Mouse (Mus musculus) heart, embryonic 13.5 days (tissue): Measurements from ENCODE around the gene Lyrm4. TPM values are rescaled to one million over a fixed set of nuclear protein-coding genes. Genes with fewer than 3 reads are reported as not detected.
A peak's percentile ranks its signal among the peaks of the same experiment; 100 is the strongest.

Source experiments
- ATAC-seq: fragments of 200-750 bp; cut with Nextera tagmentation; 2 replicates; pipeline ENCODE4 v1.8.0; 2017; ENCODE audit warnings: moderate TSS enrichment; ENCODE audit not compliant: insufficient number of reproducible peaks, low FRiP score, low TSS enrichment; ENCODE audit errors: extremely low read depth
- H3K27ac ChIP-seq: fragments of 300-500 bp; sonication (generic); replicated peaks from 2 replicates; pipeline ENCODE4 v1.5.1; 2015; ENCODE audit warnings: moderate library complexity, mild to moderate bottlenecking, inconsistent platforms
- H3K27me3 ChIP-seq: fragments of 300-500 bp; sonication (generic); replicated peaks from 2 replicates; pipeline ENCODE4 v1.6.1; 2015; ENCODE audit warnings: mild to moderate bottlenecking, inconsistent platforms
- H3K36me3 ChIP-seq: fragments of 300-500 bp; sonication (generic); 2 replicates; pipeline ENCODE4 v1.6.1; 2015; ENCODE audit warnings: mild to moderate bottlenecking, inconsistent platforms
- H3K4me1 ChIP-seq: fragments of 300-500 bp; sonication (generic); 2 replicates; pipeline ENCODE4 v1.6.1; 2015; ENCODE audit warnings: inconsistent platforms
- H3K4me2 ChIP-seq: fragments of 300-500 bp; sonication (generic); 2 replicates; pipeline ENCODE4 v1.6.1; 2015; ENCODE audit warnings: inconsistent platforms, mild to moderate bottlenecking, moderate library complexity
- H3K4me3 ChIP-seq: fragments of 300-500 bp; sonication (generic); 2 replicates; pipeline ENCODE4 v1.5.1; 2015; ENCODE audit warnings: moderate library complexity, mild to moderate bottlenecking, inconsistent platforms
- H3K9ac ChIP-seq: fragments of 300-500 bp; sonication (generic); 2 replicates; pipeline ENCODE4 v1.6.1; 2015; ENCODE audit warnings: inconsistent platforms, mild to moderate bottlenecking, moderate library complexity
- H3K9me3 ChIP-seq: fragments of 300-500 bp; sonication (generic); 2 replicates; pipeline ENCODE4 v1.6.1; 2016; ENCODE audit warnings: inconsistent platforms
- WGBS: fragments of 180-500 bp; shearing (Covaris S2); methylation state at CpG from one replicate; pipeline ENCODE4 v1.1.7; 2015; ENCODE audit warnings: mixed read lengths; 5-methylcytosine and 5-hydroxymethylcytosine counted together
- polyA plus RNA-seq: library from polyadenylated mRNA; unstranded; fragments of >200 nt; fragmentation: Nextera tagmentation; extraction: Ambion mirVana; gene quantifications from 2 replicates; pipeline ENCODE4 v1.2.1, GENCODE M21; 2015

Lyrm4 gene
- polyA plus RNA-seq, 1 experiment from 2014 or later, result 24.3 TPM

DNA sequence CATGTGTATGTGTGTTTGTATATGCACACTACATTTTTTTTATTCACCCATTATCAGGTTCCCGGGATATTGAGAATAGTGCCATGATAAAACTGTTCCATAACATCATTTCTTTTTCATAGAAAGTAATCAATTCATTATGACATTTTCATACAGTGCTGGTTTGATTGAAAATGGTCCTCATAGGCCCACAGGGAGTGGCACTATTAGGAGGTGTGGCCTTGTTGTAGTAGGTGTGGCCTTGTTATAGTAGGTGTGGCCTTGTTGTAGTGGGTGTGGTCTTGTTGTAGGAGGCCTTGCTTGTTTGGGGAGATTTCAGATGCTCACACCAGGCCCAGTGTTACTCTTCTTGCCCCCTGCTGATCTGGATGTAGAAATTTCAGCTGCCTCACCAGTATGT lies 158.8 kb downstream of the Lyrm4 start, which contains the start of gene Ppp1r3g:
Ppp1r3g (plus strand) TSS at position 301 of the 400 bp plus-strand sequence.
- 94% methylated on average over 1 of the region's 1 CpGs for WGBS
- no peak for ATAC-seq
- H3K4me3 ChIP-seq, result no peak within 1 kb of the TSS
- no peaks in the 10 kb centered on the region for H3K36me3 ChIP-seq
- no peaks in the 10 kb centered on the region for H3K27me3 ChIP-seq
- no peak within 1 kb of the TSS for H3K27ac ChIP-seq
- H3K9me3 ChIP-seq, result peaks cover 6% of the 10 kb centered on the region
- no peak within 1 kb of the TSS for H3K9ac ChIP-seq
- H3K4me1 ChIP-seq, result no peaks in the 10 kb centered on the region
- H3K4me2 ChIP-seq, result no peak within 1 kb of the TSS

DNA sequence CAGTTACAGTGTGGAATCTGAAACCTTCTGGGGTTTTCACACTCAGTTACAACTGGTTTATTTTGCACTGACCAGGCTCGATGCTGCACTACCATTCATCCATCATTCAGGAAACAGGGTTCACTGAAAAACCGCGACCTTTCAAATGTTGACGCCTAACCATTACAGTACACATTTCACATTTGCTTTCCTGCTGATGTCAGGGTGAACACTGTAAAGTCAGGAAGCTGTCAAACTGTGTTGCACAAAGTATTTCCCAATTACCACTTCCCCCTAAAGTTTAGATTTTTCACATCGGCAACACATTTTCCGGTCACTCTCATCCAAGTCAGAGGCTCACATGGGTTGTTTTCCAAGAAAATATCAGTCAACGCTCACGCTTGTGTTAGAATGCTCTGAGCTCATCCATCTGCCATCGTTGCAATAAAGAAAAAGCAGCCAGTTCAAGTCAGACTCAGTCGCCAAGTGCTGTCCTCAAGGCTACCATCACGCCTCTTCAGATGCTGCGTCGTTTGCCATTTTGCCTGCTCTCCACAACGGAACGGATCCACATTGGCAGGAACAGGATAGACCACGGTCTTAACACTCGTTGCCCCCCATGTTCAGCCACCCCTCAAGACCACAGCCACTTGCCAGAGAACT lies 167.4 kb downstream of the Lyrm4 start:
- no peak for ATAC-seq
- Histone ChIP-seq H3K9me3 (no peaks in the 10 kb centered on the region), H3K4me1 (no peaks in the 10 kb centered on the region), H3K4me3 (no peak overlapping the region), H3K36me3 (no peaks in the 10 kb centered on the region), H3K27ac (no peak overlapping the region), H3K9ac (no peak overlapping the region), H3K4me2 (no peak overlapping the region), H3K27me3 (no peaks in the 10 kb centered on the region)
- 68% methylated on average over 17 of the region's 17 CpGs for WGBS

DNA sequence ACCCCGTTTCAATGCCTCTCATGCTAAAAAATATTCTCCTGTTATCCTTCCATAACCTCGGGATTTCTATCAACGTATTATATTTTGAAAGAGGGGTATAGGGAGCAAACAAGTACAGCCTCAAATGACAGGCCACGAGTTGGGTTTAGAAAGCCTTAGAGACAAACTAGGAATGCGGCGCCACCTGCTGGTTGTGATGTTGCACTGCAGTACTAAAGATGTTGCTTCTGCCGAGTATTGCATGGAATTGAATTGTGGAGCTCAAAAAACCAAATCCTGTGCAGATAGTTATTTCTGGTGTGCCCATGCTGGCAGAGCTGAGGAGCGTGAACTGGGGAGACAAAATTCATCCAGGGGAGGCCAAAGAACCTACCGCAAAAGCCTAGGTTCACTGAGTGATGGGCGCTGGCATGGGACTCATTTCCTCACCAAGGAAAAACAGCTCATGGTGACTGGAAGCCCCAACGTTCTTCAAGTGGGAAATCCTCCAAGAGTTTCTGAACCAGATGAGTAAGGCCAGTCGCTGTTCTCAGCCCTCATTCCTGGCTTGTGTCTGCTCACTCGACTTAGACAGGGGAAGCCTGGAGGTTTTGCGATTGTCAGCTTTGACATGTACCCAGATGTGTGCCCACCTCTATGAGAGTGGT lies 169.8 kb downstream of the Lyrm4 start:
- H3K36me3 ChIP-seq, result no peaks in the 10 kb centered on the region
- no peaks in the 10 kb centered on the region for H3K4me1 ChIP-seq
- no peak overlapping the region for H3K9ac ChIP-seq
- H3K4me2 ChIP-seq, result peak overlapping the region; percentile 43
- H3K4me3 ChIP-seq, result no peak overlapping the region
- H3K9me3 ChIP-seq, result no peaks in the 10 kb centered on the region
- no peaks in the 10 kb centered on the region for H3K27me3 ChIP-seq
- 17% methylated on average over 14 of the region's 14 CpGs for WGBS
- no peak for ATAC-seq
- H3K27ac ChIP-seq, result no peak overlapping the region

DNA sequence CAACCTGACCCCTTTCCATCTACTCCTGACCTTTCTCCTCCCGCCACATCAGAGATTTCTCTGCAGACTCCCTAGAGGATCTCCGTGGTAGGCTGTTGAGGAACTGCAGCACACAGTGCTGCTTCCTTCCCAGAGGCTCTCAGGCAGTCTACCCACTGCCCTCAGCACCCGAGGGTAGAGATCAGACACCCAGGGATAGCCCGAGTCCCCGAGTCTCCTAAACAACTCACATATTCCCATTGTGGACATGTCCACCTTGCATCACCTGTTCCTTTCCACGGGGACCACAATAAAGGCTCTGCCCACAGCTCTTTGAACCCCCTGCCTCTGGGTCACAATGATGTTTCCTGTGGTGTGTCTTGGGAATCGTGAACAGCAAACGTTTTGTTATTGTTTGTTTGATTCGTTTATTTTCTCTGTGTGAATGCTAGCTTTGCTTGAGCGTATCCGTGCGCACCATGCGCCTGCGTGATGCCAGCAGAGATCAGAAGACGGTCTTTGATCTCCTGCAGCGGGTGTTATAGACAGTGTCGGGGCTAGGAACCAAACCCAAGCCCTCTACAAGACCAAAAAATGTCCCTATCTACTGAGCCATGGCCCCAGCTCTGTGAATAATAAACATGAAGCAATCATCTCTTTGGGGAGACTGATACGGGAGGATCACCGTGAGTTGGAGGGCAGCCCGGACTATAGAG lies 170.5 kb downstream of the Lyrm4 start:
- 66% methylated on average over 20 of the region's 20 CpGs for WGBS
- no peak overlapping the region for H3K4me2 ChIP-seq
- H3K27ac ChIP-seq, result no peak overlapping the region
- no peak for ATAC-seq
- H3K36me3 ChIP-seq, result no peaks in the 10 kb centered on the region
- H3K27me3 ChIP-seq, result no peaks in the 10 kb centered on the region
- H3K4me1 ChIP-seq, result no peaks in the 10 kb centered on the region
- no peak overlapping the region for H3K9ac ChIP-seq
- H3K4me3 ChIP-seq, result no peak overlapping the region
- H3K9me3 ChIP-seq, result no peaks in the 10 kb centered on the region

DNA sequence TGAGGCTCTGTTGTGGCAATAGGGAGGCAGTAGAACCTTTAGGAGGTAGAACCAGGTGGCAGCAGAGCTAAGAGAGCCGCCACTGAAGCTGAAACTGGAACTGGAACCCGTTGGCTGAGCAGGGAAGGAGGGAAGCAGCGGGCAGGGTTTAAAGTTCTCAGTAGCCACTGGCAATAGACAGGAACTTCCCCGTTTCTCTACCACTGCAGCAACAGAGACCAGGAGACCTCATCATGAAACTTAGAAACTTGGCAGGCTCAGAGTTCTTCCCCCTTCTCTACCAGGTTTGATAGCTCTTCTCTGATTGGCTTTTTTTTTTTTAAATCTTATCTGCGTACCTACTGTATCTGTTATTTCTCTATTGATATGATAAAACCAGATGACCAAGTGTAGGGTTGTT lies 176.4 kb downstream of the Lyrm4 start:
- Histone ChIP-seq H3K9me3 (no peaks in the 10 kb centered on the region), H3K27ac (no peak overlapping the region), H3K9ac (no peak overlapping the region), H3K4me3 (no peak overlapping the region), H3K36me3 (no peaks in the 10 kb centered on the region), H3K27me3 (no peaks in the 10 kb centered on the region), H3K4me2 (no peak overlapping the region), H3K4me1 (no peaks in the 10 kb centered on the region)
- 78% methylated on average over 5 of the region's 5 CpGs for WGBS
- ATAC-seq, result no peak

DNA sequence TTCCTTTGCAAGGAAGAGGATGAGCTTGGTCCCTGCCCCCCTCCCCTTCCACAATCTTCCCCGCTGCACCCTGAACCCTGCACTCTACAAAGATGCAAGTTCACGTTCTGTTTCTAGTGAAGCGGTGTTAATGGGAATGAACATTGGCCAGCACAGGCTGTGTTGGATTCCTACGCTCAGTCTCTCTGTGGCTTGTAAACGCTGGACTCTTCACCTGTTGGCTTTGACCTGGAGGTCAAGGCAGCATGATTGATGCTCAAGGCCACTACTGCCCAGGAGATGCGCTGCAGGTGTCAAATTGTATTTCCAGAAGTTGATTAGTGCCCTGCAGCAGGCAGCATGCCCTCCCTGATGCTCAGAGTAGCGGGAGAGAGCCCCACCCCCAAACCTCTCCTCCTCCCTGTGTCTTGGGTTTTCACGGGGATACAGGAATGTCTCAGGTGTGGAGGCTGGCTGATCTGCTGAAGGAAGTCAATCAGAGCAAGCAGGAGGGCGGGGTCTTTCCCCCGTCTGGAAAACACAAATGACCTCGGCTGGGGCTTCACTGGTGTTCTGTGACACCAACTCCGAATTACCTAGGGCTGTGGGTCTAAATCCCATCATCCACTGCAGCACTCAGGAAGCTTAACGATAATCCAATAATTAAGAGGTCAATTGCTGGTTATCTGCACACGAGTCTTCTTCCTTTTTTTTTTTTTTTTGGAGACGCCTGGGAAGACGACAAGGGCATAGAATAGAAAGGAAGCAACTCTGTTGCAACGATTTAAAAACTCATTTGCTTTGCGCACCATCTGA lies 177.3 kb downstream of the Lyrm4 start:
- Histone ChIP-seq H3K4me1 (no peaks in the 10 kb centered on the region), H3K36me3 (no peaks in the 10 kb centered on the region), H3K4me3 (no peak overlapping the region), H3K9me3 (peaks cover 1% of the 10 kb centered on the region; the same call in 1 of the 2 replicates), H3K27me3 (no peaks in the 10 kb centered on the region), H3K27ac (no peak overlapping the region), H3K9ac (no peak overlapping the region), H3K4me2 (no peak overlapping the region)
- ATAC-seq, result no peak
- 59% methylated on average over 18 of the region's 18 CpGs for WGBS

DNA sequence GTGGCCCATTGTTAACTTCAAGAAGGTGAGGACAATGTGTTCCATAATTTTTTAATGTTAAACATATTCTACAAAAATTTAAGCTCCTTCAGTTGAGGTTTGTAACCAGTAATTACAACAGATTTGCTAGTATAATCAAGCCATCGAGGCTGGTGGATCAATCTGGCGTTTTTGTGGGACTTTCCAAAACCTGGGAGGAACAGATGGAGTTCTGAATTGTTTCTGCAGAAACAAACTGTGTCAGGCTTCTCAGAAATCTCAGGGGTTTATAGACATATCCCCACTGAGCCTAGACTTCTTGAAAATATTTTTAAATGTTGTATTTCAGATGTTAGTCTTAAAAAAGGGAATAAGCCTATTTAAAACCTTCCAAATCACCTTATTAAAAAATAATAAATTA lies 179.3 kb downstream of the Lyrm4 start:
- Histone ChIP-seq H3K27ac (no peak overlapping the region), H3K27me3 (no peaks in the 10 kb centered on the region), H3K9me3 (peaks cover 12% of the 10 kb centered on the region; the same call in 1 of the 2 replicates), H3K36me3 (no peaks in the 10 kb centered on the region), H3K4me1 (no peaks in the 10 kb centered on the region), H3K9ac (no peak overlapping the region), H3K4me2 (no peak overlapping the region), H3K4me3 (no peak overlapping the region)
- 82% methylated on average over 2 of the region's 2 CpGs for WGBS
- no peak for ATAC-seq

Other genes starting within 250 kb of the Lyrm4 start
- 9.7 and 9.8 TPM in 2 replicates for gene Rpp40, start 211.2 kb downstream of the Lyrm4 start, polyA plus RNA-seq
- gene Ppp1r3g, start 158.7 kb downstream of the Lyrm4 start, polyA plus RNA-seq, result 4.7 and 6.2 TPM in 2 replicates
- gene Fars2, start 114 bp downstream of the Lyrm4 start, polyA plus RNA-seq, result 53.4 and 54.3 TPM in 2 replicates